Mouse (Mus musculus) hindbrain, embryonic 15.5 days (tissue): ENCODE measurements around the gene Naa60. TPM values are rescaled to one million over a fixed set of nuclear protein-coding genes. Genes with fewer than 3 reads are reported as not detected.

Experiments used
- ATAC-seq: fragments of 200-750 bp; cut with Nextera tagmentation; 2 replicates; pipeline ENCODE4 v1.8.0; 2017; ENCODE audit warnings: low read depth, moderate number of reproducible peaks, moderate TSS enrichment; ENCODE audit not compliant: low FRiP score
- H3K27ac ChIP-seq: fragments of 300-500 bp; sonication (generic); replicated peaks from 2 replicates; pipeline ENCODE4 v1.5.1; 2015; ENCODE audit warnings: mild to moderate bottlenecking, inconsistent platforms
- H3K27me3 ChIP-seq: fragments of 300-500 bp; sonication (generic); 2 replicates; pipeline ENCODE4 v1.6.1; 2015; ENCODE audit warnings: control low read depth, inconsistent platforms
- H3K36me3 ChIP-seq: fragments of 300-500 bp; sonication (generic); 2 replicates; pipeline ENCODE4 v1.6.1; 2015; ENCODE audit warnings: control low read depth, inconsistent platforms
- H3K4me1 ChIP-seq: fragments of 300-500 bp; sonication (generic); replicated peaks from 2 replicates; pipeline ENCODE4 v1.6.1; 2015; ENCODE audit warnings: control low read depth, inconsistent platforms
- H3K4me2 ChIP-seq: fragments of 300-500 bp; sonication (generic); 2 replicates; pipeline ENCODE4 v1.6.1; 2015; ENCODE audit warnings: moderate library complexity, mild to moderate bottlenecking, inconsistent platforms
- H3K4me3 ChIP-seq: fragments of 300-500 bp; sonication (generic); 2 replicates; pipeline ENCODE4 v1.5.1; 2015; ENCODE audit warnings: mild to moderate bottlenecking, inconsistent platforms
- H3K9ac ChIP-seq: fragments of 300-500 bp; sonication (generic); 2 replicates; pipeline ENCODE4 v1.6.1; 2015; ENCODE audit warnings: inconsistent platforms
- H3K9me3 ChIP-seq: fragments of 300-500 bp; sonication (generic); 2 replicates; pipeline ENCODE4 v1.6.1; 2016; ENCODE audit warnings: control low read depth, inconsistent platforms
- WGBS: fragments of 180-500 bp; shearing (Covaris S2); methylation state at CpG from one replicate; pipeline ENCODE4 v1.1.7; 2015; 5-methylcytosine and 5-hydroxymethylcytosine counted together
- polyA plus RNA-seq: library from polyadenylated mRNA; unstranded; fragments of >200 nt; fragmentation: Nextera tagmentation; extraction: Ambion mirVana; gene quantifications from 2 replicates; pipeline ENCODE4 v1.2.1, GENCODE M21; 2015

Naa60 gene
- polyA plus RNA-seq, 1 experiment from 2014 or later, result 102 TPM

DNA sequence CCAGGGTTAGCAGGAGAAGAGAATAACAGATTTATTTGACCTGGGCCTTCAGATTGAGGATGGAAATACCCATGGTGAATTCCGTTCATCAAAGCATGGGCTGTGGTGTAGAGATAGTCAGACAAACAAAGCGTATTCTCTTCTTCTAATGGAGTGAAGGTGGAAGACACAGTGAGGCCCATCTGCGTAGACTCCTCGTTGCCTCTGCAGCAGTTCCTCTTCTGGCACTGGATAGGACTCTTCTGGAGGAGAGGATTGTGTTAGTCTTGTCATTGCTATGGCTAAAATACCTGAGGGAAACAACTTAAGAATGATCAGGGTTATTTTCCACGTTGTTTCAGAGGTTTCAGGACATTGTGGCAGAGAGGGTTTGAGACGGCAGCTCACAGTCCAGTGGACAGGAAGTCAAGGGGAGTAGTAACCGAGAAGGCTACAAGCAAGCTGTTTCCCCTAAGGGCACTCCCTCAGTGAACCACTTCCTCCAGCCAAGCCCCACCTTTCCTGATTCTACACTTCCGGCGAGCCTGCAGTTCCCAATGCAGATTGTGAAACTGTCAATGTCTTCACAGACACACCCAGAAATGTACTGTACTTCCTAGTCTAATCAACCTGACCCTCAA is 23.1 kb downstream of the Naa60 start:
- 89% methylated on average over 9 of the region's 9 CpGs for WGBS
- no peak for ATAC-seq
- Histone ChIP-seq H3K9me3 (no peaks in the 10 kb centered on the region), H3K9ac (no peak overlapping the region), H3K4me1 (no peaks in the 10 kb centered on the region), H3K27ac (peak overlapping the region; percentile 28; the same call in 1 of the 2 replicates), H3K4me3 (no peak overlapping the region), H3K4me2 (no peak overlapping the region), H3K27me3 (no peaks in the 10 kb centered on the region), H3K36me3 (peaks cover 44% of the 10 kb centered on the region)

DNA sequence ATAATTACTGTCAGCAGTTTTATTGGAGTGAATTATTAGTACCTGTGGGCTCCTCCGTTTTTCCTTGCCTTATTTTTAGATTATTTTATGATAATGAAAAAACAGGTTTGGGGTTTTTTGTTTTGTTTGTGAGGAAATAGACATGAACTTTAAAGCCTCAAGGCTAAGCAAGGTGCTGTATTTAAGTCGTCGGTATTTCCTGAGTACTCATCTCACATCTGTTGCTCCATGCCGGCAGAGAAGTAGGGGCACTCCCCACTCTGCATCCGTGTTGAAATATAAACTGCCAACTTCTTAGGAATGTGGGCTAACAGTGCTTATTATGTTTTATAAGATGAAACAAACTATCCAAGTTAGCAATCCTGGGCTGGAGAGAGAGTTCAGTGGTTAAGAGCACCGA is 23.9 kb downstream of the Naa60 start:
- H3K9ac ChIP-seq, result no peak overlapping the region
- H3K27ac ChIP-seq, result no peak overlapping the region
- 88% methylated on average over 6 of the region's 6 CpGs for WGBS
- no peak overlapping the region for H3K4me3 ChIP-seq
- no peaks in the 10 kb centered on the region for H3K27me3 ChIP-seq
- no peak for ATAC-seq
- no peaks in the 10 kb centered on the region for H3K9me3 ChIP-seq
- no peaks in the 10 kb centered on the region for H3K4me1 ChIP-seq
- H3K36me3 ChIP-seq, result peaks cover 51% of the 10 kb centered on the region
- no peak overlapping the region for H3K4me2 ChIP-seq

DNA sequence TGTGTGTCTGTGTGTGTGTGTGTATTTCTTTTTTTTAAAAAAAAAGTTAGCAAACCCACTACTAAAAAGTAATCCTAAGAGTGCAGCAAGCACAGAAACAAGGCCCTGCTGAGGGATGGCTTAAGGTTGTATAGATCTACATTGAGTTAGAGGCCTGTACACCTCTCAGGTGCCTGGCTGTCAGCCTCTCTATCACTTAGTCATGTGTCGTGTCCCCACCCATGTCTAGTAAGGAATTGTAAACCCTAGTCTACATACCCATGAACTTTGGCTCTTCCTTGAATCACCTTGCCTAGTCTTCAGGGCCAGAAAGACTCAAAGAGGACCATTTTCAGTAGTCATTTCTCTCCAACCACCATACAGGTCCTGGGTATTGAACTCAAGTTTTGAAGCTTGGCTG is 24.4 kb downstream of the Naa60 start:
- Histone ChIP-seq H3K9ac (no peak overlapping the region), H3K36me3 (peaks cover 56% of the 10 kb centered on the region), H3K9me3 (no peaks in the 10 kb centered on the region), H3K4me2 (no peak overlapping the region), H3K4me1 (no peaks in the 10 kb centered on the region), H3K27me3 (no peaks in the 10 kb centered on the region), H3K27ac (no peak overlapping the region), H3K4me3 (no peak overlapping the region)
- WGBS, result 89% methylated on average over 1 of the region's 1 CpGs
- ATAC-seq, result no peak

DNA sequence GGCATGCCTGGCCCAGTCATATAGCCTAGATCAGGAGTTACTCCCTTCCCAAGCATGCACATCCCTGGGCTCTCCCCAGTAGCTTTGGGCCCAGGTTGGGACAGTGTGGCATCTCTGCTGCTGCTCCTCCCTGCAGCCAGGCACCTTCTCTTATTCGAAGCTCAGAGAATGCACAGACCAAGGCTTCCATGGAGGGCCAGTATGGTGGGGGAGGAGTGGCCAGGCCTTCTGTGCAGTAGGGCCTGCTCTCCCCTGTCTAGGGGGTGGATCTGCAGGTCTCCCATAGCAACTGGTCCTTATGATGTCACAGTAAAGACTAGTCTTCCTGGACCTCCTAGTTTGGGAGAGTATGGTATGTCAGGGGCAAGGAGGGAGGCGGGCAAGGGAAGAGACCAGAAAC is 35.3 kb downstream of the Naa60 start:
- no peaks in the 10 kb centered on the region for H3K27me3 ChIP-seq

DNA sequence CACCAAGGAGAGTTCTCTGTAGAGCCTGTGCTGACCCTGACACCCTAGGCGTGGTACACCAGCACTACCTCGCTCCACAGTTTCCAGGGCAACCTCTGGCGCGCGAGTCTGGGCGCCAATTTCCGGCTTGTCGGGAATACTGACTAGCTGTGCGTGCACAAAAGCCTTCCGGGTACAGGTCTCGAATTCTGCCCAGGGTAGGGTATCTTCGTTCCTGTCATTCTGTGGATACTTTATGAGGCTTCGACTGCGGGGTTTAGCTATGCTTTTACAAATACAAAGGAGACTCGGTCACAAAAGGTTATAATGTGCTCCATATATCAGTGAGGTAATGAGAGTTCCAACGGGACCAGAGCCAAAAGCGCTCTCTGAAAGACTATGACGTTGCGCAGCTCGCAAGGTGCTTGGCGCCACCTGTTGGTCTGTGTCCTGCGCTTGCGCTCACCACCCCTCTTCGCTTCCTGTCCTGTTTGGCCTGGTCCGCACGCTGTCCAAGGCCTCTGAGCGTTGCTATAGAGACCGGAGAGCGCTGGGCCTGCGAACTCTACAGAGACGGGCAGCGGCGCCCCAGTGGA is 36.4 kb downstream of the Naa60 start, which contains the start of the genes 1700037C18Rik and Cluap1:
1700037C18Rik (minus strand) TSS at position 153 of the 575 bp plus-strand sequence.
Cluap1 (plus strand) TSS at position 265 of the 575 bp plus-strand sequence.
- H3K9me3 ChIP-seq, result no peaks in the 10 kb centered on the region
- peaks cover 30% of the 10 kb centered on the region for H3K36me3 ChIP-seq
- H3K27ac ChIP-seq, result peak within 1 kb of the TSS; percentile 82
- H3K4me1 ChIP-seq, result peaks cover 16% of the 10 kb centered on the region
- peak; percentile 96 for ATAC-seq
- H3K4me3 ChIP-seq, result peak within 1 kb of the TSS; percentile 60
- H3K27me3 ChIP-seq, result no peaks in the 10 kb centered on the region
- under 1% methylated on average over 33 of the region's 33 CpGs for WGBS
- peak within 1 kb of the TSS; percentile 69 for H3K4me2 ChIP-seq
- peak within 1 kb of the TSS; percentile 67 for H3K9ac ChIP-seq

More for the DNA sequence above, 35.3 kb downstream of the Naa60 start:
- Histone ChIP-seq H3K4me1 (peaks cover 16% of the 10 kb centered on the region), H3K9me3 (no peaks in the 10 kb centered on the region), H3K9ac (no peak overlapping the region), H3K4me3 (no peak overlapping the region), H3K27ac (no peak overlapping the region), H3K36me3 (peaks cover 26% of the 10 kb centered on the region), H3K4me2 (peak overlapping the region; percentile 69)
- WGBS, result 78% methylated on average over 2 of the region's 2 CpGs
- ATAC-seq, result no peak

DNA sequence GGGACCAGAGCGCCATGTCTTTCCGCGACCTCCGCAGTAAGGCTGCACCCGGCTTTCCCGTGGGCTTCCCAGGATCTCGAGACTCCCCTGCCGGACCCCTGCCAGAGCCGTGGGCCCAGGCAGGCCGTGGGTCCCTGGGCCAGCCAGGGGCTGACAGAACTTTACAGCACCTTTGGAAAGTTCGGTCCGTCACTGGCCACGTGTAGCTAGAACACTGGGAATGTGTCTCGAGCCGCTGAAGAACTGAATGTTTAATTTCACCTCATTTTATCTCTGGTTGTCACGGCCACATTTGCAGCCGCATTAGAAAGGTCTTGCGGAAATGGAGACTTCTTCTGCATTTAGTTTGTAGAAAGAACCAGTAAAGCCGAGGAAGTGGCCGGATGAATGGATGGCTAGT is 36.9 kb downstream of the Naa60 start:
- ATAC-seq, result no peak; the same call in 1 of the 2 replicates
- Histone ChIP-seq H3K9me3 (no peaks in the 10 kb centered on the region), H3K36me3 (peaks cover 31% of the 10 kb centered on the region), H3K9ac (peak overlapping the region; percentile 67), H3K4me3 (peak overlapping the region; percentile 60), H3K4me2 (peak overlapping the region; percentile 69), H3K27me3 (no peaks in the 10 kb centered on the region), H3K27ac (peak overlapping the region; percentile 82), H3K4me1 (peaks cover 16% of the 10 kb centered on the region)
- WGBS, result 8% methylated on average over 20 of the region's 20 CpGs

DNA sequence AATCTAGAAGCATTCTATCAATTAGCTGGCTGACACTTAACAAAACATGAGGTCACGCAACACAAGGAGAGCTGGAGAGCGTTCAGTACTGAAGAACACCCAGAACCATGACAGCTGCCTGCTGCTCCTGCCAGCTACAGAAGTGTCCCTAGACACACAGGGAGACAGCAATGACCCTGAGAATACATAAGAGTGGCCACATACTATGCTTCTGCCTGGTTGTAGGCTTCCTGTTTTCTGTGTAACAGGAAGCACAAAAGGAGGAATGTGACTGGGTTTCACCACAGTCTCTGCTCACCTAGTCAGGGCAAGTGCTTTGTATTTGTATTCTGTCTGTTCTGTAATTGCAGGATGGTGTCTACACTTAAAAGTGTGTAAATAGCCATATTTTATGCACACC is 48.6 kb downstream of the Naa60 start:
- H3K36me3 ChIP-seq, result peaks cover 65% of the 10 kb centered on the region
- no peak for ATAC-seq

DNA sequence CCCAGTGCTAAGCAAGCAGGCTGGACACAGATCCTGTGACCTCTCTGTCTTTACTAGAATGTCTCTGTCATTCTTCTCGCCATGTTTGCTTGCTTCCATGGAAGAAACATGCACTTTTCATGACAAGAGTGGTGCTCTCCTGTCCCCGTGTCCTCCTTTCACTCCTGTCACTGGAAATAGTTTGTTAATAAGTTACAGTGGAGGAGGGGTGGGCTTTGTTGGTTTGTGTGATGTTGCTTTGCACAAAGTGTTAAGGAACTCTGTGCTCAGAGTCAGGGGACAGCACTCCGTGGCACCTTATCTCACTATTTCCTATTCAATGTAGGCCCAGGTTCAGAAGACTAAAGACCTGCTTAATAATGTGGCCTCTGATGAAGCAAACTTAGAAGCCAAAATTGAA is 51.3 kb downstream of the Naa60 start:
- H3K27ac ChIP-seq, result no peak overlapping the region
- no peak overlapping the region for H3K4me3 ChIP-seq
- H3K4me2 ChIP-seq, result no peak overlapping the region
- H3K4me1 ChIP-seq, result no peaks in the 10 kb centered on the region
- no peaks in the 10 kb centered on the region for H3K27me3 ChIP-seq
- H3K36me3 ChIP-seq, result peaks cover 65% of the 10 kb centered on the region
- ATAC-seq, result no peak
- H3K9ac ChIP-seq, result no peak overlapping the region
- H3K9me3 ChIP-seq, result no peaks in the 10 kb centered on the region
- WGBS, result 93% methylated on average over 3 of the region's 3 CpGs

More for the DNA sequence above, 48.6 kb downstream of the Naa60 start:
- no peaks in the 10 kb centered on the region for H3K4me1 ChIP-seq
- 86% methylated on average over 2 of the region's 2 CpGs for WGBS
- H3K27ac ChIP-seq, result no peak overlapping the region
- no peaks in the 10 kb centered on the region for H3K9me3 ChIP-seq
- H3K4me3 ChIP-seq, result no peak overlapping the region
- H3K4me2 ChIP-seq, result no peak overlapping the region
- H3K9ac ChIP-seq, result no peak overlapping the region
- H3K27me3 ChIP-seq, result no peaks in the 10 kb centered on the region

DNA sequence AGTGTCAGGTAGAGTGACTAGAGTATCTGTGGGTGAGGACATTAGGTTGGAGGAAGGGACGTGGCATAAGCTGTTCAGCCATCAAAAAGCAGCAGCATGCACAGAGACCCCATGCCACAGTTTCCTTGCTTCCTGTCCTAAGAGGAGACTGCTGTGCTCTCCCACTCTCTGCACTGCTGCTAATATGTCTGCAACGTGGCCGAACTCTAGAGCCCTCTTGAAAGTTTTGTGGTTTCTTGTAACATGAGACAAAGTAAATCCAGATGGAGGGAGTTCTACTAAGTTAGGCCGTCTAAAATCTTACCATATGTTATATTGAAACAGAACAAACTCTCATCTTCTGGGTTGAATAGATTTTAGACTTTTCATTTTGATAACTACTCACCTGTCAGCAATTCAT is 51.8 kb downstream of the Naa60 start:
- no peak overlapping the region for H3K4me2 ChIP-seq
- H3K27ac ChIP-seq, result no peak overlapping the region
- H3K4me3 ChIP-seq, result no peak overlapping the region
- H3K36me3 ChIP-seq, result peaks cover 67% of the 10 kb centered on the region
- no peak for ATAC-seq
- H3K27me3 ChIP-seq, result no peaks in the 10 kb centered on the region
- WGBS, result 83% methylated on average over 4 of the region's 4 CpGs
- no peak overlapping the region for H3K9ac ChIP-seq
- no peaks in the 10 kb centered on the region for H3K4me1 ChIP-seq
- no peaks in the 10 kb centered on the region for H3K9me3 ChIP-seq

DNA sequence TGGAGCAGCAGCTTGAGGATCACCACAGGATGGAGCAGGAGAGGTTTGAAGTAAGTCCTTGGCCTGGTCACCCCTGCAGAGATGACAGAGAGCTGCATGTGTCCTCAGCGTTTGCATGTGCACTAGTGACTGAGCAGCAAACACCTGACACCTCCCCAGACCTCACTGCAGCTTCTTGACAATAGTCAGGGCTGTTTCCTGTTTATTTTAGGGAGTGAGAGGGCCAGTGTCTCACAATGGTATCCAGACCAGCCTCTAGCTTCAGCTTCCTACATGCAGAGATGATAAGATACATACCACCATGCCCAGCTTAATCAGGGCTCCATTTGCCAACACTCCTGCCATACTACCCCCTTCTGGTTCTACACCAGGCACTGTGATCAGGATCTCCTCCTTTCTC is 56.4 kb downstream of the Naa60 start:
- Histone ChIP-seq H3K9ac (no peak overlapping the region), H3K9me3 (no peaks in the 10 kb centered on the region), H3K36me3 (peaks cover 69% of the 10 kb centered on the region), H3K4me1 (no peaks in the 10 kb centered on the region), H3K4me2 (no peak overlapping the region), H3K27me3 (no peaks in the 10 kb centered on the region), H3K4me3 (no peak overlapping the region), H3K27ac (no peak overlapping the region)
- 63% methylated on average over 1 of the region's 1 CpGs for WGBS
- no peak for ATAC-seq

DNA sequence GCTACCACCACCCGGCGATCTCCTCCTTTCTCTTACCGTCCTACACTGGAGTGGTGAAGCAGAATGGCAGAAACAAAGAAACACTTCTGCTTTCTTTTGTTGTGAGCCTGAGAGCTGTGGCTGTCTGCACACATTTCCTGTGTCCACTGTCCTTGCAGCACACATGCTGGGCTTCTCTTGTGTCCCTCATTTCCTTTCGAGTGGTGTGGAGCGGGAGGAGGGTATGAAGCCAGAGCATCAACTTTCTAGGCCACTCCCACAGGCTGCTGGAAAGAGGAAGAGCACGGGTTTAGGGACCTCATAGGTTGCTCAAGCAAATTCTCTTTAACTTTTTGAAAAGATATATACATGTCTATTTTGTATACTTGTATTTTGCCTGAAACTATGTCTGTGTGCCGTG is 57.0 kb downstream of the Naa60 start:
- no peak for ATAC-seq
- Histone ChIP-seq H3K4me1 (no peaks in the 10 kb centered on the region), H3K4me2 (no peak overlapping the region), H3K27ac (no peak overlapping the region), H3K27me3 (no peaks in the 10 kb centered on the region), H3K9me3 (no peaks in the 10 kb centered on the region), H3K9ac (no peak overlapping the region), H3K4me3 (no peak overlapping the region), H3K36me3 (peaks cover 69% of the 10 kb centered on the region)
- WGBS, result 73% methylated on average over 7 of the region's 7 CpGs

DNA sequence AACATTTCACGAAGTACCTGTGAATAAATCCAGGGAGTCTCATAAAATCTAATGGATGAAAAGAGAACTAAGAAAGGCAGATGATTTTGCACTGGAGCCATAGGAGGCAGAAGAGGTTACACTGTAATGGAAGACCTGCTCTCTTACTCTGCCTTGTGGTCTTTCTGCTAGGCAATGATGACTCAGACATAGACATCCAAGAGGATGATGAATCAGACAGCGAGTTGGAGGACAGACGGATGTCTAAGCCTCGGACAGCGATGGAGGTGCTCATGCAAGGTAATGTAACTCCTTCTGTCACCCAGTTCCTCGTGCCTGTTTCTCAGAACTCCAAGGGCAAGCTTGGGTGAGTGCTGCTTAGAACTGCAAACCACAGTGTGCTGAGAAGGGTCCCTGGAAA is 61.4 kb downstream of the Naa60 start:
- Histone ChIP-seq H3K27me3 (no peaks in the 10 kb centered on the region), H3K9me3 (no peaks in the 10 kb centered on the region), H3K4me2 (no peak overlapping the region), H3K4me3 (no peak overlapping the region), H3K4me1 (no peaks in the 10 kb centered on the region), H3K9ac (no peak overlapping the region), H3K27ac (no peak overlapping the region), H3K36me3 (peaks cover 79% of the 10 kb centered on the region)
- ATAC-seq, result no peak
- 96% methylated on average over 6 of the region's 6 CpGs for WGBS
